Mouse (Mus musculus) heart, adult 9 months (tissue): ENCODE data around the gene Mapk8ip2.

Source experiments
- DNase-seq, 2 experiments: peaks; one replicate each; pipeline ENCODE4 v3.0.0; 2022; ENCODE audit warnings: low spot score in 2 of 2

The Mapk8ip2 gene

GRCm38 (mm10) chr15:89452906-89453864, 528 bp upstream of the Mapk8ip2 start:
- peak in 1 of 2 experiments; percentile 35 for DNase-seq

- DNase-seq: no peak
Observed at GRCm38 (mm10) chr15:89454857-89455256, 1.1 kb downstream of the Mapk8ip2 start.

GRCm38 (mm10) chr15:89455642-89456041, 1.9 kb downstream of the Mapk8ip2 start:
- no peak for DNase-seq

GRCm38 (mm10) chr15:89458942-89459341, 5.2 kb downstream of the Mapk8ip2 start:
- DNase-seq: no peak

- no peak for DNase-seq
Observed at GRCm38 (mm10) chr15:89459821-89460220, 6.1 kb downstream of the Mapk8ip2 start.

- DNase-seq: no peak
Observed at GRCm38 (mm10) chr15:89460298-89460697, 6.6 kb downstream of the Mapk8ip2 start.

- no peak for DNase-seq
Observed at GRCm38 (mm10) chr15:89461321-89461720, 7.6 kb downstream of the Mapk8ip2 start.

GRCm38 (mm10) chr15:89462176-89462575, 8.5 kb downstream of the Mapk8ip2 start:
- DNase-seq: no peak

- DNase-seq: no peak
Observed at GRCm38 (mm10) chr15:89463334-89464235, 9.9 kb downstream of the Mapk8ip2 start.

GRCm38 (mm10) chr15:89465052-89465451, 11.3 kb downstream of the Mapk8ip2 start:
- DNase-seq: no peak

GRCm38 (mm10) chr15:89468577-89468976, 14.9 kb downstream of the Mapk8ip2 start:
- DNase-seq: no peak

- no peak for DNase-seq
Observed at GRCm38 (mm10) chr15:89471476-89471875, 17.8 kb downstream of the Mapk8ip2 start.

- no peak for DNase-seq
Observed at GRCm38 (mm10) chr15:89473370-89473769, 19.7 kb downstream of the Mapk8ip2 start.

GRCm38 (mm10) chr15:89473921-89474320, 20.2 kb downstream of the Mapk8ip2 start:
- DNase-seq: no peak

- no peak for DNase-seq
Observed at GRCm38 (mm10) chr15:89474596-89475292, 21.0 kb downstream of the Mapk8ip2 start.

GRCm38 (mm10) chr15:89475293-89475600, 21.5 kb downstream of the Mapk8ip2 start:
- DNase-seq: peak in 1 of 2 experiments; percentile 24

- peak; percentile 96 to 97 for DNase-seq
Observed at GRCm38 (mm10) chr15:89475611-89476474, 22.1 kb downstream of the Mapk8ip2 start.

- DNase-seq: no peak
Observed at GRCm38 (mm10) chr15:89476475-89476815, 22.7 kb downstream of the Mapk8ip2 start.

- DNase-seq: peak; percentile 48 to 76
Observed at GRCm38 (mm10) chr15:89477091-89477491, 23.4 kb downstream of the Mapk8ip2 start, which contains the start of gene Arsa. Gene Arsa, minus strand, starts transcription at chr15:89477425.

- no peak for DNase-seq
Observed at GRCm38 (mm10) chr15:89477806-89478205, 24.1 kb downstream of the Mapk8ip2 start.

GRCm38 (mm10) chr15:89478622-89479021, 24.9 kb downstream of the Mapk8ip2 start:
- DNase-seq: no peak
